Mouse (Mus musculus): ENCODE measurements around the gene Vmn1r23.
"Not testable (repeated sequence)": the region's sequence is repeated elsewhere in the genome, so short reads cannot be mapped to it uniquely, and the experiment has no call there.

Vmn1r23 gene

GRCm38 (mm10) chr6:57926738-57927137, at the start of gene Vmn1r23:
TSS of gene Vmn1r23 (minus strand) at chr6:57926838.
- DNase-seq (ENCODE audit: low spot score) = no peak

DNA sequence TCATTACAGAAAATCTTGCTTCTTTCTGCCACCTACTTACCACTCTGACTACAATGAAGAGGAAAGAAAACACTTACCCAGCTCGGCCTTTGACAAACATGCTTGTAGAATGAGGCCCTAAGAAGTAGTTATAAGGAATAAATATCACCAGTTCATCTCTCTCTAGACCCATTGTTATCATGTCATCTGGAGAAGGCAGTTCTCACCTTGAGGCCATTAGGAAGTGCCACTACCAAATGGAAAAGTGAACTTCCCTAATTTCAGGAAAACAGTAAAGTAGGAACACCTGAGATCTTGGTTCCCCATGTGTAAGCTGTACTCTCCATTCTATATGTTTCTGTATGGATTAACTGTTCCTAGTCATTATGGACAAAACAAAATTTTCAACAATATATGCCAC, 34.8 kb upstream of the Vmn1r23 start, which contains the start of gene Vmn1r24:
Gene Vmn1r24, minus strand, starts transcription at position 101 of the 400 bp plus-strand sequence.
- DNase-seq (ENCODE audit: low spot score) = not testable (repeated sequence)

DNA sequence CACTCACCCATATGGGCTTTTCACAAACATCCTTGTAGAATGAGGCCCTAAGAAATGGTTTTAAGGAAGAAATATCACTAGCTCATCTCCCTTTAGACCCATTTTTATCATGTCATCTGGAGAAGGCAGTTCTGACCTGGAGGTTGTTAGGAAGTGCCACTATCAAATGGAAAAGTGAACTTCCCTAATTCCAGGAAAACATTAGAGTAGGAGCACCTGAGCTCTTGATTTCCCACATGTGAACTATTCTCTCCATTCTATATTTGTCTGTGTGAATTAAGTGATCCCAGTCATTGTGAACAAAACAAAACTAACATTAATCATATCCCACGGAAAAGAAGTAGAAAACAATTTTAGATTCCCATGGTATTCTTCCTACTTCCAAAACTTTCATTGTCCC, 18.7 kb downstream of the Vmn1r23 start, which contains the start of gene Vmn1r22:
Gene Vmn1r22, minus strand, starts transcription at position 101 of the 400 bp plus-strand sequence.
- no peak for DNase-seq (ENCODE audit: low spot score)

All from testis, postnatal 14 days (tissue).